Mouse (Mus musculus) central nervous system, embryonic 11.5 days (tissue): Measurements from ENCODE around the gene Il1f6. TPM values are rescaled to one million over a fixed set of nuclear protein-coding genes. Genes with fewer than 3 reads are reported as not detected.

ENCODE experiments used
- polyA plus RNA-seq: library from polyadenylated mRNA; depleted of rRNA; stranded (reverse); fragments of >200 nt; gene quantifications from 2 replicates; pipeline ENCODE4 v1.2.3, GENCODE M21; 2012; rRNA removed

Il1f6 gene
- not detected in 2 replicates for polyA plus RNA-seq

DNA sequence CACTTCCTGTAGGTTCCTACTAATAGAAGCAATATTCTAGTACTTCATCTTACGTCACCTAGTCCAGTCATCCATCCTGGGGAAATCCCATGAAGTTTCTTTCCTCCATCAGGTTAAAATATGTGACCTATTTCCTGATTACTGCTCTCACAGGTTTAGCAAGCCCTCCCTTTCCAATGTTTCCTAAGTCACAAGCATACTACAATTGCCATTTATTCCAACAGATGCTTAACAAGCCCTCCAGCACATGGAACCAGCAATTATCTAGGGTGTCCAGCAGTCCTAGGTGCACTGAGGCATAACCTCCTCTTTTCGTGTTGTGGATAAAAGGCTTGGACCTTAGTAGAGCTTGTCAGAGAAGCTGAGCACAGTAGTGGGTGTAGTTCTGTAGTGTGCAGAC, at the start of gene Il1f6:
Gene Il1f6, plus strand, starts transcription at position 301 of the 400 bp plus-strand sequence.

DNA sequence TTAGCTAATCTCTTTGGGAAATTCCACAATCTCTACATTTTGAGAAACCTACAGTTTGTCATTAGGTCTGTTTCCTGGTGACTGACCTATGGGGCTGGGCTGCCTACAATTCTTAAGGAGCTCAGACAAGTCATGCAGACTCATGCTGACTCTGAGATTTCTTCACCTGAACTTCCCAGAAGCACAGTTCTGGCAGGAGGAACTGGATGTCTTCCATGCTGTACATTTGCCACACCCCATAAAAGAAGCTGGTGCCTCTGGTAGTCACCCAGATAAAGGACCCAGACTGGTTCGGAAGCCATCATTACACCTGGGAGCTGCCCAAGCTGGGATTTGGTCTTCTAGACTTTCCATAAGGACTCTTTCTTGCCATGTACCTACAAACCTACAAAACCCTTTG, 29.0 kb upstream of the Il1f6 start, which contains the start of gene Il1f9:
Gene Il1f9, plus strand, starts transcription at position 301 of the 400 bp plus-strand sequence.

Other genes starting within 250 kb of the Il1f6 start
- gene Hnmt, start 166.0 kb upstream of the Il1f6 start, polyA plus RNA-seq = 0.56 and 0.75 TPM in 2 replicates
- gene Tbpl2, start 118.8 kb upstream of the Il1f6 start, polyA plus RNA-seq = not detected in 2 replicates
- gene Il1f8, start 62.3 kb upstream of the Il1f6 start, polyA plus RNA-seq = not detected in 2 replicates
- gene Il1f9, start 28.9 kb upstream of the Il1f6 start, polyA plus RNA-seq = not detected in 2 replicates
- gene Il1f5, start 61.5 kb downstream of the Il1f6 start, polyA plus RNA-seq = not detected in 2 replicates
- gene Il1f10, start 75.8 kb downstream of the Il1f6 start, polyA plus RNA-seq = not detected in 2 replicates
- gene Il1rn, start 121.4 kb downstream of the Il1f6 start, polyA plus RNA-seq = 0.07 and 0.26 TPM in 2 replicates
- 1.5 and 1.6 TPM in 2 replicates for gene Psd4, start 152.2 kb downstream of the Il1f6 start, polyA plus RNA-seq